Mouse (Mus musculus) hindbrain, embryonic 11.5 days (tissue): ENCODE measurements around the gene Ap1b1. TPM values are rescaled to one million over a fixed set of nuclear protein-coding genes. Genes with fewer than 3 reads are reported as not detected.

Experiments
- ATAC-seq: fragments of 200-750 bp; cut with Nextera tagmentation; 2 replicates; pipeline ENCODE4 v1.8.0; 2017; ENCODE audit warnings: mild to moderate bottlenecking, moderate TSS enrichment, moderate library complexity; ENCODE audit not compliant: low FRiP score
- DNase-seq: peaks from one replicate; pipeline ENCODE4 v3.0.0-alpha.2; 2015; ENCODE audit warnings: low spot score
- H3K27ac ChIP-seq: fragments of 300-500 bp; sonication (generic); 2 replicates; pipeline ENCODE4 v1.5.1; 2014; ENCODE audit warnings: mild to moderate bottlenecking, low read depth, low read length
- H3K27me3 ChIP-seq: fragments of 300-500 bp; sonication (generic); 2 replicates; pipeline ENCODE4 v1.6.1; 2014; ENCODE audit warnings: mild to moderate bottlenecking, low read length, moderate library complexity, mixed read lengths; ENCODE audit not compliant: control insufficient read depth, insufficient read depth
- H3K36me3 ChIP-seq: fragments of 300-500 bp; sonication (generic); 2 replicates; pipeline ENCODE4 v1.6.1; 2014; ENCODE audit warnings: mild to moderate bottlenecking, low read length, moderate library complexity, mixed read lengths; ENCODE audit not compliant: control insufficient read depth, insufficient read depth
- H3K4me1 ChIP-seq: fragments of 300-500 bp; sonication (generic); replicated peaks from 2 replicates; pipeline ENCODE4 v1.6.1; 2014; ENCODE audit warnings: low read length, mixed read lengths; ENCODE audit not compliant: control insufficient read depth, insufficient read depth
- H3K4me2 ChIP-seq: fragments of 300-500 bp; sonication (generic); replicated peaks from 2 replicates; pipeline ENCODE4 v1.6.1; 2014; ENCODE audit warnings: mild to moderate bottlenecking, low read depth, low read length
- H3K4me3 ChIP-seq: fragments of 300-500 bp; sonication (generic); 2 replicates; pipeline ENCODE4 v1.5.1; 2014; ENCODE audit warnings: low read depth, low read length
- H3K9ac ChIP-seq: fragments of 300-500 bp; sonication (generic); 2 replicates; pipeline ENCODE4 v1.6.1; 2014; ENCODE audit warnings: low read depth, low read length
- H3K9me3 ChIP-seq: fragments of 300-500 bp; sonication (generic); 2 replicates; pipeline ENCODE4 v1.6.1; 2016; ENCODE audit warnings: low read length; ENCODE audit not compliant: control insufficient read depth
- WGBS: fragments of 180-500 bp; shearing (Covaris S2); extraction: QIAGEN DNeasy Blood & Tissue Kit; methylation state at CpG from one replicate; pipeline ENCODE4 v1.1.7; 2014; 5-methylcytosine and 5-hydroxymethylcytosine counted together
- polyA plus RNA-seq: library from polyadenylated mRNA; unstranded; fragments of >200 nt; fragmentation: Nextera tagmentation; extraction: Ambion mirVana; gene quantifications from 2 replicates; pipeline ENCODE4 v1.2.1, GENCODE M21; 2014

Ap1b1 gene
- polyA plus RNA-seq, 1 experiment from 2014 or later = 60.7 TPM

DNA sequence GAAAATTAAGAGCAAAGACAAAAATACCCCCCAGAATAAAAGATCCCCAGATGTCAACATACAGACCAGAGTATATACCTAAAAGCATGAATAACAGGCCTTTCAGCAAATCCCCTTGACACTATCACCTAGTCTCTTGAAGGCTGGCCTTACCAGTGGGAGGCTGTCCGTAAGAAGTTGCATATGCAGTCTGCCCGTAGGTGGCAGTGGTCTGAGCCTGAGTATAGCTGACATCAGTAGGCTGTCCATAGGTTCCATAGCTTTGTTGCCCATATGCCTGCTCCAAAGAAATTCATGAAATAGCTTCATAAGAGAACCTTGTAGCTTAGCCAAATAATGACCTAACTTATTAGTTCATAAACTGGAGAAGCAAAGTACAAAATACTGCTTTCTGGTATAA, 105.1 kb downstream of the Ap1b1 start:
- Histone ChIP-seq H3K27ac (no peak overlapping the region), H3K36me3 (peaks cover 7% of the 10 kb centered on the region), H3K4me2 (no peak overlapping the region), H3K9ac (no peak overlapping the region), H3K9me3 (no peaks in the 10 kb centered on the region), H3K4me3 (no peak overlapping the region), H3K4me1 (no peaks in the 10 kb centered on the region), H3K27me3 (no peaks in the 10 kb centered on the region)
- 60% methylated on average over 2 of the region's 2 CpGs for WGBS
- ATAC-seq (no peak), DNase-seq (peak; percentile 49)

Other genes starting within 250 kb of the Ap1b1 start
- gene Cabp7, start 240.0 kb upstream of the Ap1b1 start, polyA plus RNA-seq = 0.90 and 1.0 TPM in 2 replicates
- gene Nf2, start 137.3 kb upstream of the Ap1b1 start, polyA plus RNA-seq = 49.9 and 51.7 TPM in 2 replicates
- 80.8 and 85.7 TPM in 2 replicates for gene Nipsnap1, start 112.9 kb upstream of the Ap1b1 start, polyA plus RNA-seq
- gene Thoc5, start 91.5 kb upstream of the Ap1b1 start, polyA plus RNA-seq = 61.9 and 64.7 TPM in 2 replicates
- gene Nefh, start 38.8 kb upstream of the Ap1b1 start, polyA plus RNA-seq = 0.82 and 1.2 TPM in 2 replicates
- gene Rasl10a, start 71.3 kb downstream of the Ap1b1 start, polyA plus RNA-seq = 0.40 and 0.46 TPM in 2 replicates
- gene Gas2l1, start 78.5 kb downstream of the Ap1b1 start, polyA plus RNA-seq = 23.0 and 24.8 TPM in 2 replicates
- gene Rhbdd3, start 112.1 kb downstream of the Ap1b1 start, polyA plus RNA-seq = 17.3 and 18.2 TPM in 2 replicates
- 430 and 463 TPM in 2 replicates for gene Ewsr1, start 112.4 kb downstream of the Ap1b1 start, polyA plus RNA-seq
- 19.2 and 22.7 TPM in 2 replicates for gene Emid1, start 165.4 kb downstream of the Ap1b1 start, polyA plus RNA-seq